Mouse (Mus musculus) fibroblast of lung, adult 2 months (primary cell): Measurements from ENCODE around the gene Frem2.

ENCODE experiments used
- DNase-seq: peaks from one replicate; pipeline ENCODE4 v3.0.0-alpha.2; 2011; ENCODE audit warnings: low read depth

Frem2 gene

GRCm38 (mm10) chr3:53620355-53620754 is 36.8 kb downstream of the Frem2 start:
- DNase-seq: no peak

GRCm38 (mm10) chr3:53611106-53611505 is 46.0 kb downstream of the Frem2 start:
- no peak for DNase-seq

GRCm38 (mm10) chr3:53609851-53610250 is 47.3 kb downstream of the Frem2 start:
- DNase-seq: no peak

GRCm38 (mm10) chr3:53600140-53600539 is 57.0 kb downstream of the Frem2 start:
- DNase-seq: no peak

GRCm38 (mm10) chr3:53599315-53599714 is 57.8 kb downstream of the Frem2 start:
- DNase-seq: no peak

- no peak for DNase-seq
Measured at GRCm38 (mm10) chr3:53598153-53598800, 58.9 kb downstream of the Frem2 start.

GRCm38 (mm10) chr3:53594471-53594870 is 62.7 kb downstream of the Frem2 start:
- no peak for DNase-seq

- no peak for DNase-seq
Measured at GRCm38 (mm10) chr3:53593718-53594117, 63.4 kb downstream of the Frem2 start.

- no peak for DNase-seq
Measured at GRCm38 (mm10) chr3:53592036-53592435, 65.1 kb downstream of the Frem2 start.

- DNase-seq: peak; percentile 16
Measured at GRCm38 (mm10) chr3:53590139-53590621, 67.0 kb downstream of the Frem2 start.

GRCm38 (mm10) chr3:53583248-53583647 is 73.9 kb downstream of the Frem2 start:
- no peak for DNase-seq

GRCm38 (mm10) chr3:53580596-53581254 is 76.4 kb downstream of the Frem2 start:
- DNase-seq: no peak

GRCm38 (mm10) chr3:53579121-53579704 is 77.9 kb downstream of the Frem2 start:
- DNase-seq: no peak

GRCm38 (mm10) chr3:53576320-53577116 is 80.6 kb downstream of the Frem2 start:
- DNase-seq: no peak

GRCm38 (mm10) chr3:53574123-53574522 is 83.0 kb downstream of the Frem2 start:
- no peak for DNase-seq

- no peak for DNase-seq
Measured at GRCm38 (mm10) chr3:53571663-53572062, 85.5 kb downstream of the Frem2 start.

GRCm38 (mm10) chr3:53564521-53564920 is 92.6 kb downstream of the Frem2 start:
- no peak for DNase-seq

GRCm38 (mm10) chr3:53563746-53564145 is 93.4 kb downstream of the Frem2 start:
- no peak for DNase-seq

GRCm38 (mm10) chr3:53561813-53562212 is 95.3 kb downstream of the Frem2 start:
- DNase-seq: no peak

GRCm38 (mm10) chr3:53559056-53559455 is 98.1 kb downstream of the Frem2 start:
- DNase-seq: no peak

GRCm38 (mm10) chr3:53558230-53558629 is 98.9 kb downstream of the Frem2 start:
- DNase-seq: no peak
